Mouse (Mus musculus) kidney, postnatal 4 days (tissue): ENCODE results near the gene Hist1h2ai.
A peak's percentile ranks its signal among the peaks of the same experiment; 100 is the strongest.

Source experiments
- DNase-seq, 2 experiments: peaks; one replicate each; pipeline ENCODE4 v3.0.0; 2021; ENCODE audit warnings: mixed read lengths in 2 of 2

Hist1h2ai gene

DNA sequence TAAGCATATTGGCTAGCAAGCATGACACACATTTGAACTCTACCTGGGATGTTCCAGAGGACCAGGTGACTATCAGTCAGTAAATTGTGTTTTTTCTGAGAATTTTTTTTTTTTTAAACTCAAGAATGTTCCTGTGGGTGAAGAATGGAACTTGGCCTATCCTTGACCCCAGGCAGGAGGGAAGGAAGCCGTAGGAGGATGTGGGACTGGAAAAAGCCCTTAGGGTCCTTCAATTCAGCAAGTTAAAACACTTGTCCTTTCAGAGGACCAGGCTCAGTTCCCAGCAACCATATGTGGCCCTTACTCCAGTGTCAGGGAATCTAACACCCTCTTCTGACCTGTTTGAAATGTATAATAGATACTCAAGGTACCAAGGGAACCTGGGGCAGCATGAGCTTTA, 13.3 kb downstream of the Hist1h2ai start:
- no peak for DNase-seq

DNA sequence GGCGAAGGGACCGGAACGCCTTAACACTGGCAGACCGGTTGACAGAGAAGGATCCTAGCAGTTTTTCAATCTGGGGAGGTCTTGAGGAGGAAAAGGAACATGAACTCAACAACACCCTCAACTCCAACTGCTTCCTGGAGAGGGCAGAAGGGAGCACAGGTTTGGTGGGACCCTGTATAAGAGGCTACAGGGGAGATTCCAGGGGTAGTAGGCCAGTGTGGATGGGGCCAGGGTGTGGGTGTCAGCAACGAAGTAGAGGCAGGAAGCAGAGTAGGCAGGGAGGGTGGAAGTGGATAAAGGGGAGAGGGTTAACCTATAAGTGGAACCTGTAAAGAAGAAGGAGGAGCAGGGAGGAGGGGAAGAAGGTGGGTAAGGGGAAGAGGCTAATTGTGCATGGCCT, 17.2 kb downstream of the Hist1h2ai start:
- DNase-seq, result peak; percentile 32 to 49

GRCm38 (mm10) chr13:21734010-21734905, 18.0 kb downstream of the Hist1h2ai start:
- DNase-seq, result peak; percentile 76 to 85

DNA sequence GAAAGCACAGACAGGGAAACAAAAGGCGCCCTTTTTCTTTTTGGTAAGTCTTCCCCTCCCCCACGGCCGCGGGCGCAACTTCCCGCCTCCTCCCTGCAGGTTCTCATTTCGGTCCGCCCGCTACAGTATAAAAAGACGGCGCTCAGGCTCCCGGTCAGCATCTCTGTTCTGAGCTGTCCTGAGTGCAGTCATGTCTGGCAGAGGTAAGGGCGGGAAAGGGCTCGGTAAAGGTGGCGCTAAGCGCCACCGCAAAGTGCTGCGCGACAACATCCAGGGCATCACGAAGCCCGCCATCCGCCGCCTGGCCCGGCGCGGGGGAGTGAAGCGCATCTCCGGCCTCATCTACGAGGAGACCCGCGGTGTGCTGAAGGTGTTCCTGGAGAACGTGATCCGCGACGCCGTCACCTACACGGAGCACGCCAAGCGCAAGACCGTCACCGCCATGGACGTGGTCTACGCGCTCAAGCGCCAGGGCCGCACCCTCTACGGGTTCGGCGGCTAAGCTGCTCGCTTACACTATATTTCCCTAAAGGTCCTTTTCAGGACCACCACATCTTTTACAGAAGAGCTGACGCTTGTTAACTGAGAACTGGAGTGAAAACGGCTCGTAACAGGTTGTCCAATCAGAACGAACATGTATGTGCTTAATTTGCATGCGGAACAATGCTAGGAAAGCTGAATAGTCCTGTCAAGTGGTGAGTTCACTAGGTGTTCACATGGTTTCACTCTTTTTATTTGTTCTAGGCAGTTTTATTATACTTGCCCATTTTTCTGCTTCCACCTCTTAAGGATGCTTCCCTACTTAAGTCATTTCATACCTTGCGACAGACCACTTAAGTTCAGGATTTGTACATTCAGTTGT, 18.9 kb downstream of the Hist1h2ai start, which contains the start of gene Hist1h4j:
TSS of gene Hist1h4j (plus strand) at position 159 of the 862 bp plus-strand sequence.
- peak; percentile 89 to 92 for DNase-seq

DNA sequence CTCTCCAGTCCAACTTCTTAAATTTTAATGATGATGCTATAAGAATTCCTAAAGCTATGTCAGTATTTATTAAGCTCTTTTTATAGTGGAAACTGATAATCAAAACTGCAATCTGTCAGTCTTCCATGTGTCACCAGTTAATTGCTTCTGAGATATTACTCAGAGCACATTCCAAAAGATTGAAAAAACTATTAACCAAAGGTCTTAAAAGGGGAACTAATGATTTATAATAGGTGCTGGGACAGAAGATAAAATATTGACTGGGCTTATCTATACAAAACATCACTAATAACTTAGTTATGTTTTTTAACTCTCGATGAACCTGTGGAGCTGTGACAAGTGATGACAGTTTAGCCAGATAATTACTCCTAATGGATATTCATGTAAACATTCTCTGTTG, 28.8 kb downstream of the Hist1h2ai start:
- no peak for DNase-seq

DNA sequence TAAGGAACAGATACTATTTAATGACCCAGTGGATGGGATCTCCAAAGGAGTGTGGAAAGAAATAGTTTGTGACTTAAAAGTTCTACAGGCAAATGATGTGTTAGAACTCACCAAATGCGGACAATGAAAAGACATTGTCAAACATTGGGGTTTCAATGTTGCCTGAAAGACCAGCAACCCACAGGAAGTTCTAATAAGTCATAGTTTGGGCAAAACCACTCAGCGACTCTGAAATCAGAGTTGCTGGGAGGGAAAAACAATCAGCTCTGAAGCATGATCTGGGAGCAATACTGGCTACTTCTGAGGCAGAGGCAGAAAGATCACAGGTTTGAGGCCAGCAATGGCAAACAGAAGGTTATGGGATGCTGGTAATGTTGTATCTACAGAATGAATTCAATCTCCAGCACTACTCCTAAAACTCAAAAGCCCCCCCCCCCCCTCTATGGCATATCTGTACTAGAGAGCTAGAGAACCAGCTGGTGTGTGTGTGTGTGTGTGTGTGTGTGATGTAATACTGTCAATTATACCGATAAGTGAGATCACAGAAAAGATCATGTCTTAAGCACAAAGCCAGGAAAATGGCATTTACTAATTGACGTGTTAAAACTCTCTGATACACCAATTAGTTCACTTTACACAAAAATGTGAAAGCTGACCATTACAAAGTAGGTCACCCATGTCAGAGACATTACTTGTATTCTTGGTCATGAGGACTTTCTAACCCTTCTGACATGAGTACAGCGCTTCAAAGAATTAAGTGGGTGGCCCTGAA, 33.4 kb downstream of the Hist1h2ai start:
- peak in 1 of 2 experiments; percentile 4 for DNase-seq

GRCm38 (mm10) chr13:21750159-21751017, 34.2 kb downstream of the Hist1h2ai start, which contains the start of gene Hist1h4k:
Gene Hist1h4k (minus strand): TSS chr13:21750505.
- DNase-seq, result peak; percentile 96

GRCm38 (mm10) chr13:21751417-21751816, 35.2 kb downstream of the Hist1h2ai start:
- no peak for DNase-seq

- DNase-seq, result no peak
Observed at GRCm38 (mm10) chr13:21751827-21752226, 35.6 kb downstream of the Hist1h2ai start.

- no peak for DNase-seq
Observed at GRCm38 (mm10) chr13:21752356-21752755, 36.1 kb downstream of the Hist1h2ai start.

DNA sequence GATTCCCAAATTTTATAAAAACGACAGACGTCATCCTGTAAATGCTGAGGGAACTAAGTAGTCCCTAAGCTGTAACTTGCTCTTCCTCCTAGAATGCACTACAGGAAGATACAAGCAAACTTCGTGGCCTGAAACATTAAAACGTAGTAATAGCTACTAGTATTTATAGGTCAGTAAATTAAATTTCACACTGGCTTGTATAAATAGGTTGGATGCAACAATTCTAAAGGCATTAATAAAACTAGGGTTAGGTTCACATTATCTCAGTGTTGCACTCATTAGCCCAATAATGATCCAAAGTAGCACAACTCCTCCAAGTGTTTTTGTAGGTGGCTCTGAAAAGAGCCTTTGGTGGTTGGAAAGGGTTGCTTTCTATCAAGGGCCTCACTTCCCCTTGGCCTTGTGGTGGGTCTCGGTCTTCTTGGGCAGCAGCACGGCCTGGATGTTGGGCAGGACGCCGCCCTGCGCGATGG, 36.9 kb downstream of the Hist1h2ai start:
- no peak for DNase-seq

- peak; percentile 54 to 76 for DNase-seq
Observed at GRCm38 (mm10) chr13:21753524-21754285, 37.5 kb downstream of the Hist1h2ai start, which contains the start of the genes Hist1h2ak and Hist1h2bn. Gene Hist1h2ak (minus strand): TSS chr13:21753827. Gene Hist1h2bn (plus strand): TSS chr13:21754123.

DNA sequence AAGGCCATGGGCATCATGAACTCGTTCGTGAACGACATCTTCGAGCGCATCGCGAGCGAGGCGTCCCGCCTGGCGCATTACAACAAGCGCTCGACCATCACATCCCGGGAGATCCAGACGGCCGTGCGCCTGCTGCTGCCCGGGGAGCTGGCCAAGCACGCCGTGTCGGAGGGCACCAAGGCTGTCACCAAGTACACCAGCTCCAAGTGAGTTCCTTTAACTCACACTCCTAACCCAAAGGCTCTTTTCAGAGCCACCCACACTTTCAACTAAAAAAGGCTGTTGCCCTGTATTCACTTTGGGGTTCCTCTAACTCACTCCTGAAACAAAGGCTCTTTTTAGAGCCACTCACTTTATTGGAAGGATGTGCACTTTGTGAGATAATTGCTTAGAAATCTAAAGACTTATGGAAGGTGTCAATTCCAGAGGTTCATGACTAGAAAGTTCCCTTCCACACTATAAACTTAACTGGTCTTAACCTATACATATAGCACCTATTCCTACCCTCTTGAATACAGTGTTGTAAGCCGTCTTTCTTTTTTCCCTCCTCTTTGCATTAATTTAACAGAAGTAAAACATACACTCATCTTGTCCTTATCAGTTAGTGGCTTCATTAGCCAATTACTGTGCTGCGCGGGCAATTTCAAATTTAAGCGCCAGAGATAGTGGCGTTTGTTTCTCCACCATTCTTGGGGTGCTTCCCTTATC, 38.2 kb downstream of the Hist1h2ai start:
- DNase-seq, result peak; percentile 63 to 67

DNA sequence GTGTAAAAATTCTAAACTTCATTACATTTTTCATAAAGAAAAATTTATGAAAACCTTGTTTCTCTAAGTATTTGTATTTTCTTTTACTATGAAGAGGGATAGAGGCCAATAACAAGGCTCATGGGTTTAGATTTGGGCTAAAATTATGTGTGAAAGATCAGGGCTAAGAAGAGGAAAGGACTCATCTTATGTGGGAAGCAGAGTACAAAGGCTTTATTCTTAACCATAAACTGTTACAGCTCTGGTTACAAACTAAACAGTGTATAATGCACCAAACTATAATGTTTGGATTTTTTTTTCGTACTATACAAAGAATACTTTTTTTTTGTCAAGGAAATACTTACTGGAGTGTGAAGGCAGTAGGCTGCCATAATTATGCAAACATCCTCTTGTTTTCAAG, 39.5 kb downstream of the Hist1h2ai start:
- DNase-seq, result no peak
